Mouse (Mus musculus) midbrain, embryonic 13.5 days (tissue): Measurements from ENCODE around the gene Alkbh3. TPM values are rescaled to one million over a fixed set of nuclear protein-coding genes. Genes with fewer than 3 reads are reported as not detected.
A peak's percentile ranks its signal among the peaks of the same experiment; 100 is the strongest.

Experiments used
- ATAC-seq: fragments of 200-750 bp; cut with Nextera tagmentation; 2 replicates; pipeline ENCODE4 v1.8.0; 2017; ENCODE audit warnings: mild to moderate bottlenecking, moderate TSS enrichment, moderate library complexity
- H3K27ac ChIP-seq: fragments of 300-500 bp; sonication (generic); 2 replicates; pipeline ENCODE4 v1.5.1; 2015; ENCODE audit warnings: inconsistent platforms, mild to moderate bottlenecking, moderate library complexity
- H3K27me3 ChIP-seq: fragments of 300-500 bp; sonication (generic); 2 replicates; pipeline ENCODE4 v1.6.1; 2015; ENCODE audit warnings: mild to moderate bottlenecking, inconsistent platforms
- H3K36me3 ChIP-seq: fragments of 300-500 bp; sonication (generic); 2 replicates; pipeline ENCODE4 v1.6.1; 2015; ENCODE audit warnings: mild to moderate bottlenecking, inconsistent platforms
- H3K4me1 ChIP-seq: fragments of 300-500 bp; sonication (generic); replicated peaks from 2 replicates; pipeline ENCODE4 v1.6.1; 2015; ENCODE audit warnings: inconsistent platforms
- H3K4me2 ChIP-seq: fragments of 300-500 bp; sonication (generic); replicated peaks from 2 replicates; pipeline ENCODE4 v1.6.1; 2015; ENCODE audit warnings: moderate library complexity, mild to moderate bottlenecking, inconsistent platforms
- H3K4me3 ChIP-seq: fragments of 300-500 bp; sonication (generic); replicated peaks from 2 replicates; pipeline ENCODE4 v1.5.1; 2015; ENCODE audit warnings: mild to moderate bottlenecking, inconsistent platforms
- H3K9ac ChIP-seq: fragments of 300-500 bp; sonication (generic); replicated peaks from 2 replicates; pipeline ENCODE4 v1.6.1; 2015; ENCODE audit warnings: mild to moderate bottlenecking, inconsistent platforms
- H3K9me3 ChIP-seq: fragments of 300-500 bp; sonication (generic); 2 replicates; pipeline ENCODE4 v1.6.1; 2016; ENCODE audit warnings: mild to moderate bottlenecking, inconsistent platforms
- WGBS: fragments of 180-500 bp; shearing (Covaris S2); methylation state at CpG from one replicate; pipeline ENCODE4 v1.1.7; 2015; 5-methylcytosine and 5-hydroxymethylcytosine counted together
- polyA plus RNA-seq: library from polyadenylated mRNA; unstranded; fragments of >200 nt; fragmentation: Nextera tagmentation; extraction: Ambion mirVana; gene quantifications from 2 replicates; pipeline ENCODE4 v1.2.1, GENCODE M21; 2015

Gene Alkbh3
- polyA plus RNA-seq, 1 experiment from 2014 or later, result 59.6 TPM

DNA sequence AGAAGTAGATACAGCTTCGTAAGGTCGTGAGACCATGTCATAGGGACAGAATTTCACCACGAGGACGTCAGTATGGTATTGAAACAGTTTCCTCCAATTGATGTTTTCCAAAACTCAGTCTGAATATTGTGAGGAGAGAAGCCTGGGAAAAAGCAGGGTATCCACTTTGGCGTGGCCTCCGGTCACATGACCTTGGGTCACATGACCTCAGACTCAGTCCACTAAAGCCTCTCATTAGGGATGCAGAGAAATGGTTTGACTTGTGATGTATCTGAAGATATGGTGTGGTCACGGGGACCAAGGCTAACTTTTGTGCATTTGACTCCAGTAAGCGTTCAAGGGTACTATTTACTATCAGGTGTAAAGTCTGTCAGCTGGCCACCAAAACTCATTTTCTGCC, 51.3 kb downstream of the Alkbh3 start:
- no peaks in the 10 kb centered on the region for H3K9me3 ChIP-seq
- H3K9ac ChIP-seq, result no peak overlapping the region
- H3K4me2 ChIP-seq, result no peak overlapping the region
- no peak for ATAC-seq
- H3K27ac ChIP-seq, result no peak overlapping the region
- H3K27me3 ChIP-seq, result peaks cover 34% of the 10 kb centered on the region
- H3K4me3 ChIP-seq, result no peak overlapping the region
- WGBS, result 80% methylated on average over 8 of the region's 8 CpGs
- H3K36me3 ChIP-seq, result no peaks in the 10 kb centered on the region
- peaks cover 34% of the 10 kb centered on the region for H3K4me1 ChIP-seq

GRCm38 (mm10) chr2:93958216-93958615, 52.4 kb downstream of the Alkbh3 start:
- no peak overlapping the region for H3K4me3 ChIP-seq
- ATAC-seq, result no peak
- H3K4me1 ChIP-seq, result peaks cover 37% of the 10 kb centered on the region
- no peaks in the 10 kb centered on the region for H3K36me3 ChIP-seq
- H3K27me3 ChIP-seq, result peaks cover 45% of the 10 kb centered on the region
- H3K4me2 ChIP-seq, result no peak overlapping the region
- H3K27ac ChIP-seq, result no peak overlapping the region
- WGBS, result 72% methylated on average over 3 of the region's 3 CpGs
- H3K9ac ChIP-seq, result no peak overlapping the region
- H3K9me3 ChIP-seq, result no peaks in the 10 kb centered on the region

DNA sequence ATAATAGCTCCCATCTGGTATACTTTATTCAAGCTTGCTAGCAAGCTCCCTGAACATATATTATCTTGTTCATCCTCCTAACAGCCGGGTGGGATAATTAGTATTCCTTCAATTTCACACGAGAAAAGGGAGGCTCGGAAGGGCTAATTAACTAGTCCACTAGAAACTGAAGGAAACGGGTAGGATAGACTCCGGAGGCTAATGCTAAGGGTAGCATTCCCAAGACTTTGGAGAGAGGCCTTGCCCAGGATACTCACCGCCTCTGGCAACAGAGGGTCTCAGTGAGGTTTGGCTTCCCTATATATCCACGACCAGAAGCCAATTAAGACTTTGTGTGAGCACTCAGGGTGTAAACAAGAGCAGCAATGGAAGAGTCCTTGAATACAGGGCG, 52.8 kb downstream of the Alkbh3 start:
- H3K4me2 ChIP-seq, result no peak overlapping the region; the same call in 1 of the 2 replicates
- no peak overlapping the region for H3K27ac ChIP-seq
- no peaks in the 10 kb centered on the region for H3K9me3 ChIP-seq
- H3K36me3 ChIP-seq, result no peaks in the 10 kb centered on the region
- no peak overlapping the region for H3K9ac ChIP-seq
- H3K4me3 ChIP-seq, result no peak overlapping the region
- peaks cover 50% of the 10 kb centered on the region for H3K27me3 ChIP-seq
- ATAC-seq, result no peak
- H3K4me1 ChIP-seq, result peaks cover 37% of the 10 kb centered on the region
- 38% methylated on average over 8 of the region's 8 CpGs for WGBS

DNA sequence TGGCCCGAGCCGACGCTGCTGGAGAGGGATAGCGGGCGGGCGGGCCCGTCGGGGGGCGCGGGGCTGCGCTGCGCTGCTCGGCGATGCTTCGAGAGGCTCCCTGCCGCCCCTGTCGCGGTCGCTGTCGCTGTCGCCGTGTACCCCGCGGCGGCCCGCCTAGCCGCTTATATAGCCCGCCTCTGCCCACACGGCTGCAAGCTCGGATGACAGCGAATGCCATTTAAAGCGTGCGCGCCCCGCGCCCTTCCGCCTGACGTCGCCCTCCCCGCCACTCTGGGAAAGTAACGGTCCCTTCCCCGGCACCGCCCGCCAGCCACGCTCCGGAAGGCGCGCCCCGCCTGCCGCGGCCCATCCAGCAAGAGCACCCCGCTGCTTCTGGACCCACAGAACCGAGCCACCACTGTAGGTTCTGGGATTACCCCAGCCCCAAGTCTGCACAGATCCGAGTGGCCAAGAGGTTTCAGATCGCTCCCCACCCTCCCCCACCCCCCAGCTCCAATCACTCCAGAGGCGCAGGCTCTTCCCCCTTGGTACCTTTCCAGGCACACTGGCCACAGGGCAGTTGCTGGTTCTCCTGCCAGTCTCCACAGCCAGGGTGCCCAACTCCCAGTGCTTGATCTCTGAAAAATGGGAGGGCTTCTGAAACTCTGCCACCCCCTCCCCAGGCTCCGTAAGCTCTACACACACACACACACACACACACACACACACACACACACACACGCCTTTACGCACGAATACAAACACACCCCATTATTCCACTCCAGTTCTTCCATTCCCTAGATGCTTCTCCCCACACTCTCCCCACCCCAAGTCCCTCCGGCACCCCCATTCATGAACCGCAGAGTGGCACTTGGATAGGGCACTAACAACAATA, 53.5 kb downstream of the Alkbh3 start, which contains the start of gene Gm13889:
Gene Gm13889, minus strand, starts transcription at position 294 of the 877 bp plus-strand sequence.
- Histone ChIP-seq H3K27ac (peak within 1 kb of the TSS; percentile 56), H3K27me3 (peaks cover 53% of the 10 kb centered on the region), H3K4me3 (peak within 1 kb of the TSS; percentile 70), H3K9me3 (no peaks in the 10 kb centered on the region), H3K36me3 (no peaks in the 10 kb centered on the region), H3K4me2 (peak within 1 kb of the TSS; percentile 97), H3K4me1 (peaks cover 37% of the 10 kb centered on the region), H3K9ac (peak within 1 kb of the TSS; percentile 82)
- WGBS, result 4% methylated on average over 34 of the region's 62 CpGs
- peak; percentile 71 for ATAC-seq

- Histone ChIP-seq H3K9me3 (no peaks in the 10 kb centered on the region), H3K27me3 (peaks cover 57% of the 10 kb centered on the region), H3K4me1 (peaks cover 37% of the 10 kb centered on the region), H3K4me3 (peak overlapping the region; percentile 70), H3K36me3 (no peaks in the 10 kb centered on the region), H3K27ac (peak overlapping the region; percentile 56), H3K4me2 (peak overlapping the region; percentile 97), H3K9ac (peak overlapping the region; percentile 82)
- under 1% methylated on average over 44 of the region's 44 CpGs for WGBS
- peak; percentile 66 for ATAC-seq
These were observed 54.2 kb downstream of the Alkbh3 start for GRCm38 (mm10) chr2:93956331-93956801.

DNA sequence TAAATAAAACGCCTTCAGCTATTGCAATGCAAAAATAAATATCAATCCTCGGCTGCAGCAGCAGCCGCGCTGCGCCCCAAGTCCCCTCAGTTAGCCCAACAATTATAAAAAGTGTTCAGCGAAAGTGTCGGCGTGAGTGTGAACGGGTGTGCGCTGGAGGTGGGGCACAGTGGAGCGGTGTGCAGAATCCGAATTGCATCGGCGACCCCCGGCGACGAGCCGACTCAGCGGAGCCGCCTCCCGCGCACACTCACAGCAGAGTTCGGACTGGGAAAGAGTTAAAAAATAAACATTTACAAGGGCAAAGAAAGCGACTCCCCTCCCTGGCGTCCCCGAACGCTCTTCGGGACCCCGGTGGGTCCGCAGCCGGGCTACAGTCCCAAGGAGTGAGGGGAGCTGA, 54.7 kb downstream of the Alkbh3 start:
- Histone ChIP-seq H3K27ac (peak overlapping the region; percentile 56), H3K4me2 (peak overlapping the region; percentile 97), H3K4me3 (peak overlapping the region; percentile 70), H3K27me3 (peaks cover 57% of the 10 kb centered on the region), H3K9ac (peak overlapping the region; percentile 82), H3K36me3 (no peaks in the 10 kb centered on the region), H3K9me3 (no peaks in the 10 kb centered on the region), H3K4me1 (peaks cover 37% of the 10 kb centered on the region)
- WGBS, result under 1% methylated on average over 31 of the region's 31 CpGs
- no peak for ATAC-seq

- H3K36me3 ChIP-seq, result no peaks in the 10 kb centered on the region
- H3K27ac ChIP-seq, result no peak overlapping the region
- ATAC-seq, result no peak
- 1% methylated on average over 32 of the region's 32 CpGs for WGBS
- H3K4me2 ChIP-seq, result peak overlapping the region; percentile 97
- peak overlapping the region; percentile 70 for H3K4me3 ChIP-seq
- H3K9me3 ChIP-seq, result no peaks in the 10 kb centered on the region
- peaks cover 57% of the 10 kb centered on the region for H3K27me3 ChIP-seq
- peak overlapping the region; percentile 82 for H3K9ac ChIP-seq
- peaks cover 37% of the 10 kb centered on the region for H3K4me1 ChIP-seq
These were observed 55.6 kb downstream of the Alkbh3 start for GRCm38 (mm10) chr2:93954781-93955578.

- H3K27me3 ChIP-seq, result peaks cover 55% of the 10 kb centered on the region
- peaks cover 37% of the 10 kb centered on the region for H3K4me1 ChIP-seq
- ATAC-seq, result no peak
- no peak overlapping the region for H3K4me3 ChIP-seq
- no peak overlapping the region for H3K9ac ChIP-seq
- no peaks in the 10 kb centered on the region for H3K36me3 ChIP-seq
- H3K4me2 ChIP-seq, result no peak overlapping the region
- no peak overlapping the region for H3K27ac ChIP-seq
- 84% methylated on average over 9 of the region's 9 CpGs for WGBS
- 0 out of 2 replicates have a peak, but pooled peaks cover 4% of the 10 kb centered on the region for H3K9me3 ChIP-seq
These were observed 56.9 kb downstream of the Alkbh3 start for GRCm38 (mm10) chr2:93953726-93954125.

GRCm38 (mm10) chr2:93946976-93947375, 63.6 kb downstream of the Alkbh3 start:
- Histone ChIP-seq H3K4me3 (no peak overlapping the region), H3K9me3 (peaks cover 10% of the 10 kb centered on the region; the same call in 1 of the 2 replicates), H3K27me3 (0 out of 2 replicates have a peak, but pooled peaks cover 4% of the 10 kb centered on the region), H3K36me3 (no peaks in the 10 kb centered on the region), H3K27ac (no peak overlapping the region), H3K4me2 (no peak overlapping the region), H3K9ac (no peak overlapping the region), H3K4me1 (no peaks in the 10 kb centered on the region)
- no peak for ATAC-seq
- 73% methylated on average over 5 of the region's 5 CpGs for WGBS

DNA sequence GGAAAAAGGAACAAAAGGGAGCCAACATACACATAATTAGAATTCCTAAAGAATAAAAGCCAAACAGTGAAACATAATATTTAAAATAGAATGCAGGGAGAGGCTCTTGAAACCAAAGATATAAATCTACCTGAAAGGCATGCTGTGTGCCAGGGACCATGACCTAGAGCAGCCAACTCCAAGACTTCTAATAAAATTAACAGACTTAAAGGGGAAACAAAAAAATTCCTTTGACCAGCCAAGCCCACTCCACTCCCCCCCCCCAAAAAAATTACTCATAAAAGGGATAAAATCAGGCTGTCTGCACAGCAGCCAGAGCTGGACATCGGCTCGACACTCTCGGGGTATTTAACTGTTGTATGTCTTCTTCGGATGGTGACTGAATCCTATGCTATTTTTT, 65.8 kb downstream of the Alkbh3 start:
- Histone ChIP-seq H3K4me1 (no peaks in the 10 kb centered on the region), H3K9me3 (peaks cover 10% of the 10 kb centered on the region; the same call in 1 of the 2 replicates), H3K36me3 (no peaks in the 10 kb centered on the region), H3K27me3 (no peaks in the 10 kb centered on the region), H3K4me2 (no peak overlapping the region), H3K27ac (no peak overlapping the region), H3K4me3 (no peak overlapping the region), H3K9ac (no peak overlapping the region)
- no peak for ATAC-seq
- 97% methylated on average over 4 of the region's 4 CpGs for WGBS

DNA sequence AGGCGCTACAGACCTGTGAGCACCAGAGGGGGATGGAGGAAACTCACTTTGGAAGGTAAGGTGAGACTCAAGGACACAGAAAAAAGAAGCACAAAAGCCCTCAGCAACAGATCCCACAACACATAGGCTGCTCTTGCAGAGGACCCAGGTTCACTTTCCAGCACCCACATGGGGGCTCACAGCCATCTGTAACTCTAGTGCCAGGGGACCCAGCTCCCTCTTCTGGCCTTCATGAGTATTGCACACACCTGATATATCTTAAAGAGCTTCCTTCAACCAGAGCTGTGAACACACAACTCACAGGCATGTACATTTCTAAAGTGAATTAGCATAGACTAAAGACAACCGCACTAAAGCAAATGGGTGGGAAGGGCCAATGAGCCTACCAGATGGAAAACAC, 66.5 kb downstream of the Alkbh3 start:
- Histone ChIP-seq H3K9me3 (peaks cover 9% of the 10 kb centered on the region; the same call in 1 of the 2 replicates), H3K4me1 (no peaks in the 10 kb centered on the region), H3K4me3 (no peak overlapping the region), H3K27ac (no peak overlapping the region), H3K27me3 (no peaks in the 10 kb centered on the region), H3K4me2 (no peak overlapping the region), H3K36me3 (no peaks in the 10 kb centered on the region), H3K9ac (no peak overlapping the region)
- ATAC-seq, result no peak
- 93% methylated on average over 2 of the region's 2 CpGs for WGBS

- peaks cover 6% of the 10 kb centered on the region; the same call in 1 of the 2 replicates for H3K9me3 ChIP-seq
- no peak overlapping the region for H3K4me3 ChIP-seq
- no peaks in the 10 kb centered on the region for H3K27me3 ChIP-seq
- no peak overlapping the region for H3K27ac ChIP-seq
- H3K36me3 ChIP-seq, result no peaks in the 10 kb centered on the region
- no peak overlapping the region for H3K9ac ChIP-seq
- H3K4me2 ChIP-seq, result no peak overlapping the region
- H3K4me1 ChIP-seq, result no peaks in the 10 kb centered on the region
- ATAC-seq, result no peak
- WGBS, result 88% methylated on average over 11 of the region's 11 CpGs
These were observed 68.9 kb downstream of the Alkbh3 start for GRCm38 (mm10) chr2:93941670-93942069.
